8 mouse cellular contexts compared by ENCODE assay signal in the genomic region with DNA sequence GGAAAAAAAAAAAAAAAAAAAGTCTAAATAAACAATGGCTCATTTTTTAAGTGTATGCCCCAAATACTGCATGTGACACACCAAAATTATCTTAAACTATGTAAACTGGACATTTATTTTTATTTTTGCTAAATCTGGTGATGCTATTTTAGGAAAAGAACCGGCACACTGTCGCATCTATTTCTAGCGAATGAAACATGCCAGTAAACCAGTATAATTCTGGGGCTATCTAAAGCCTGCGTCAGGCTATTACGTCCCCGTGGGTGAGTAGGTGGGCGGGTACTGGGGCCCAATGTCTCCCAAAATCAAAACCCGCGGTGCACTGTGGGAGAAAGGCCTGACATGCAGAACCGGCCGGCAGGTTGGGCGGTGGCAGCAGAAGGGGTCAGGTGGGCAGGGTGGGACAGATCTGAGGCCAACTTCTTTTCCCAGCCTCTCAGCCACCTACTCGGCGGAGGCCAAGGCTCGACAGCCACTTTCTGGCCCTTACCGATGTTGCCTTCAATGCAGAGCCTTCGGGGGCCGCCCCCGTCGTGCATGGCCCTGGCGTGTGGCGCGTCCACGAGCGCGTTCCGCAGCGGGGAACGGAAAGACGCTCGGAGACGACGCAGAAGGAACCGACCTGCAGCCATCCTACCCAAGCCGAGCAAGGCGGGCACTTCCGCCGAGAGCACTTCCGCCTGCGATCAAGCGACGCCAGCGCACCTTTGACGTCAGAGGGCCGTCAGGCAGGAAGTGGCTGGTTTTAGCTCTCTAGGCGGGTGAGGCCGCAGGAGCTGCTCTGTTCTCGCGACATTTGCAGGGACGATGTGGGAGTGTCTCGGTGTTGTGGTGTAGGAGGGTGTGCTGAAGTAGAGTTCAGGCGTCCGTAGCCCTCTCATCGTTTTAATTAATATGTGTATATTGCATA. TPM values are rescaled to one million over a fixed set of nuclear protein-coding genes. Genes with fewer than 3 reads are reported as not detected.
DNase-seq lines count a peak whose midpoint lies in the region; ATAC-seq lines count a peak whose summit lies in the region.

A gene (minus strand): TSS at position 712 of the 910 bp plus-strand sequence.

- peak within 1 kb of the TSS; percentile 89 for H3K9ac ChIP-seq in hindbrain, embryonic 14.5 days

- no peaks in the 10 kb centered on the region for H3K27me3 ChIP-seq in hindbrain, embryonic 14.5 days (ENCODE audit: control insufficient read depth, insufficient read depth, low read length)

- H3K4me1 ChIP-seq in hindbrain, embryonic 14.5 days (replicated peaks; ENCODE audit: control insufficient read depth, insufficient read depth, low read length): peaks cover 14% of the 10 kb centered on the region

- peak within 1 kb of the TSS; percentile 82 for H3K4me3 ChIP-seq in hindbrain, embryonic 14.5 days (replicated peaks; ENCODE audit: low read length)

- under 1% methylated on average over 54 of the region's 54 CpGs for WGBS in hindbrain, embryonic 14.5 days

- peak within 1 kb of the TSS; percentile 57 for H3K4me2 ChIP-seq in hindbrain, embryonic 14.5 days (replicated peaks)

- peak within 1 kb of the TSS; percentile 95 for H3K27ac ChIP-seq in hindbrain, embryonic 14.5 days

- peak; percentile 99 for DNase-seq in R1 (ENCODE audit: low read depth, low spot score)
- peak; percentile 98 for DNase-seq in cerebellum, postnatal 25 days
- peak; percentile 90 to 95 for DNase-seq in frontal cortex, postnatal 25 days (ENCODE audit: low spot score in 2 of 2)
- peak; percentile 99 for DNase-seq in hindbrain, embryonic 14.5 days (ENCODE audit: low spot score)
- DNase-seq in layer of hippocampus, postnatal 36 days: peak; percentile 96 to 98
- DNase-seq in lung, postnatal 36 days: peak; percentile 99
- DNase-seq in retina, postnatal 1 day: peak; percentile 99
- peak; percentile 89 to 96 for DNase-seq in urinary bladder, adult 18-20 months (ENCODE audit: low spot score in 2 of 2)

- H3K9me3 ChIP-seq in hindbrain, embryonic 14.5 days (ENCODE audit: control insufficient read depth, low read length): no peaks in the 10 kb centered on the region

- H3K36me3 ChIP-seq in hindbrain, embryonic 14.5 days (replicated peaks; ENCODE audit: control insufficient read depth, insufficient read depth): 0 out of 2 replicates have a peak, but pooled peaks cover 4% of the 10 kb centered on the region

- peak; percentile 99 for ATAC-seq in hindbrain, embryonic 14.5 days (ENCODE audit: low FRiP score)

RNA-seq across cellular contexts. Expression of the gene that starts here (rescaled TPM):
- polyA plus RNA-seq in hindbrain, embryonic 14.5 days (2014; fragmentation: Nextera tagmentation; extraction: Ambion mirVana): 68.8 and 69.2 TPM in 2 replicates
- 10 to 100 TPM; 32.7 to 41.9 TPM for total RNA-seq in layer of hippocampus, postnatal 36 days (2021)

Comparison
In these comparisons a context has a peak if more than half of its experiments do, and no peak if none do; other contexts are left out.
1. Peak in every context shown above with its lines: DNase-seq, ATAC-seq, H3K4me3 ChIP-seq and H3K27ac ChIP-seq.